Mouse (Mus musculus) kidney, adult 2 months (tissue): ENCODE results near the gene Aldh6a1.

Experiments
- CTCF ChIP-seq: fragments of 200-500 bp; conservative IDR thresholded peaks from 2 replicates; pipeline ENCODE4 v1.5.1; 2011; ENCODE audit warnings: low read depth, mild to moderate bottlenecking, control low read depth, low read length, moderate library complexity, mixed read lengths; ENCODE audit not compliant: insufficient read depth, insufficient read length
- POLR2A ChIP-seq: fragments of 200-500 bp; IDR thresholded peaks from one replicate; pipeline ENCODE4 v1.6.1; 2011; ENCODE audit warnings: low read depth, low read length, control low read depth

DNA sequence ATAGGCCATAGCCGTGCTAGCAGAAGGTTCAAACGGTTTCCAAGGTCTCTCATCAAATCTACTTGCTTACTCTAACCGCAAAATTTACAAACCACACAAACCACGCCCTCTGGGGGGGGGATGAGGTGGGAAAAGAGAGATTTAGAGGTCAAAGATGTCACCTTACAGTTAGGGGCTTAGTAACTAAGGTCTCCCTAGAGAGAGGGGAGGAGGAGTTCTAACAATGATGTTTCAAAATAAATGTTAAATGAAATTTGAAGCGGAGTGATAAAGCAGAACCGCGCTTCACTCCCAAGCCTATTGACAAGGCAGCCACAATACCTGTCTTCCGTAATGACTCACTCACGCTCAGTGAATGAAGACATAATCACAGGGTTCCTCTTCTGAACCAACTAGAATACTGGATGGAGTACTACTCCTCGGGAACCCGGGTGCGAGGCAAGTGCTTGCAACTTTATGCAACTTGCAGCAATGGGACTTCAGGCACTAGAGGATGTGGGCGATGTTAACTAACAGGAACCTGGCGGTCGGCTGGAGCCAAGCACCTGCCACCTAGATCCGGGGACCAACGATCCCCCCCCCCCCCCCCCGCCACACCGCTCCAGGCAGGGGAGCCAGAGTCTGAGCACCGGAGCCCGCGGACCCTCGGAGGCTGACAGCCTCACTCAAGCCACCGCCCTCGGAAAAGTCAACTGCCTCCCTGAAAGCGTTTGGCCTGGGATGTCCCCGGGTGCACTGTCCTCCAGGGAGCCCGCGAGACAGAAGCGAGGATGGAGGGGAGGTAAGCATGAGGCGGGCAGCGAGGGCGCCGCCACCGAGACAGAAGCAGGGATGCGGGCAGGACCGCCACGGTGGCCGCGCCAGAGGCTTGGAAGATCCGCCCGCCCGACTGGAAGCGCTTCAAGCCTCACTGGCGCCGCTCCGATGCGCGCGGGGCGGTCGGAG lies 42.7 kb downstream of the Aldh6a1 start:
- TF ChIP-seq CTCF = 0 out of 2 replicates have a peak, but pooled peaks have one; percentile 6
- no peak for TF ChIP-seq POLR2A
